Mouse (Mus musculus): ENCODE results near the gene 2310057M21Rik. TPM values are rescaled to one million over a fixed set of nuclear protein-coding genes. Genes with fewer than 3 reads are reported as not detected.
A peak's percentile ranks its signal among the peaks of the same experiment; 100 is the strongest.

The 2310057M21Rik gene
- polyA plus RNA-seq, 1 experiment from 2014 or later: 22.5 TPM

DNA sequence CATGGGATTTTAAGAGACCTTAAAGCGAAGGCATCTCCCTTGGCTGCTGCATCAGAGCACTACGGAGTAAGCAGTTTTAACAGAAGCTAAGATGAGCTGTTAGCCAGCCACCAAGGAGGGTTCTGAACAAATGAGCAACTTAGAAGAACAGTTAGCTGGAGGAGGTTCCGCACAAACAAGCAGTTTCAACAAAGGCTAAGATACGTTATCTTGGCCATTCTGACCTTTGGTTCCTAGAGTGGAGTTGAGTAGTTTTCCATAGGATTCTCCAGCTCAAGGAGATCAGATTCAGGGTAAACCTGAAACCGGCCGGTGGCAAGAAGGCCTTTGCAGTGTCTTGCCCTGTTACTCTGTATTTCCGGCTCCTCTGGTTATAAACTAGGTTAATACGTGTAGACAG lies 1.6 kb upstream of the 2310057M21Rik start:
- H3K36me3 ChIP-seq: 0 out of 2 replicates have a peak, but pooled peaks cover 5% of the 10 kb centered on the region
- H3K9me3 ChIP-seq: no peaks in the 10 kb centered on the region
- no peak overlapping the region for H3K9ac ChIP-seq
- H3K27ac ChIP-seq: no peak overlapping the region
- H3K27me3 ChIP-seq: no peaks in the 10 kb centered on the region
- 89% methylated on average over 8 of the region's 8 CpGs for WGBS
- ATAC-seq (ENCODE audit: insufficient number of reproducible peaks, insufficient read depth, low FRiP score, low TSS enrichment, low read depth): no peak
- H3K4me1 ChIP-seq: peaks cover 9% of the 10 kb centered on the region
- no peak overlapping the region for H3K4me2 ChIP-seq
- no peak overlapping the region for H3K4me3 ChIP-seq

DNA sequence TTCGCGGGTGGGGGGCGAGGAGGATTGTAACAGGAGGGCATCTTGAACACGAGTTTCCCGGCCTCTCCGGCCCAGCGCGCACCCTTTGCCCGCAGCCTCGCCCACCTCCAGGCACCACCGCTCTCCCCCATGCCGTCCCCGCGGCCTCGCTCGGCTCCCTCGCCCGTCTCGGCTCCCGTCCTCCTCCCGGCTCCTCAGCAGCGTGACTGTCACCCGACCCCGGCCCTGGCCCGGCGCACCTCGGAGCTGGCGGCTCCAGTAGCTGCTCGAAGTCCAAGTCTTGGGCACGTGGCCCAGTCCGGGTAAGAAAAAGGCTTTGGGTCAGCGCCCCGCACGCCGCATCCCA lies 317 bp downstream of the 2310057M21Rik start:
- Histone ChIP-seq H3K4me2 (peak overlapping the region; percentile 91), H3K9ac (peak overlapping the region; percentile 92), H3K4me1 (peaks cover 9% of the 10 kb centered on the region), H3K9me3 (no peaks in the 10 kb centered on the region), H3K4me3 (peak overlapping the region; percentile 87), H3K27ac (peak overlapping the region; percentile 91), H3K27me3 (no peaks in the 10 kb centered on the region), H3K36me3 (peaks cover 24% of the 10 kb centered on the region)
- peak; percentile 77 for ATAC-seq (ENCODE audit: insufficient number of reproducible peaks, insufficient read depth, low FRiP score, low TSS enrichment, low read depth)
- WGBS: under 1% methylated on average over 35 of the region's 35 CpGs

DNA sequence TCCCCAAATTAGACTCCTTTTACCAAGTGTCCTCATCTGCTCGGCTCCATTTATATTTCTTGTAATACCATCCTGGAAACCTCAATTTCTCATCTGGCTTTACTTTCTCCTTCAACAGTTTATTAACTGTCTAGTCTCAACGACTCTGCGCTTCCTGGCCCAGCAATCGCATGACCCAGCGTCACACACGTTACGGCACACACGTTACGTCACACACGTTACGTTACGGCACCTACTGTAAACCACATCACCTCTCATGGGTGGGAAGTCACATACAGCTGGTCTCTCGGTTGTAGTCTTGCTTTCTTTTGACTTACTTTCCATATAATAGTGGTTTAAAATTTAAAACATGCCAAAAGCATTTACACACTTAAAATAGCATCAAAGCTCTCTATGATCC lies 6.5 kb downstream of the 2310057M21Rik start:
- Histone ChIP-seq H3K27me3 (no peaks in the 10 kb centered on the region), H3K9me3 (no peaks in the 10 kb centered on the region), H3K9ac (no peak overlapping the region), H3K36me3 (peaks cover 69% of the 10 kb centered on the region), H3K4me2 (no peak overlapping the region), H3K4me1 (peaks cover 3% of the 10 kb centered on the region), H3K4me3 (no peak overlapping the region), H3K27ac (no peak overlapping the region)
- ATAC-seq (ENCODE audit: insufficient number of reproducible peaks, insufficient read depth, low FRiP score, low TSS enrichment, low read depth): no peak
- 93% methylated on average over 13 of the region's 13 CpGs for WGBS

DNA sequence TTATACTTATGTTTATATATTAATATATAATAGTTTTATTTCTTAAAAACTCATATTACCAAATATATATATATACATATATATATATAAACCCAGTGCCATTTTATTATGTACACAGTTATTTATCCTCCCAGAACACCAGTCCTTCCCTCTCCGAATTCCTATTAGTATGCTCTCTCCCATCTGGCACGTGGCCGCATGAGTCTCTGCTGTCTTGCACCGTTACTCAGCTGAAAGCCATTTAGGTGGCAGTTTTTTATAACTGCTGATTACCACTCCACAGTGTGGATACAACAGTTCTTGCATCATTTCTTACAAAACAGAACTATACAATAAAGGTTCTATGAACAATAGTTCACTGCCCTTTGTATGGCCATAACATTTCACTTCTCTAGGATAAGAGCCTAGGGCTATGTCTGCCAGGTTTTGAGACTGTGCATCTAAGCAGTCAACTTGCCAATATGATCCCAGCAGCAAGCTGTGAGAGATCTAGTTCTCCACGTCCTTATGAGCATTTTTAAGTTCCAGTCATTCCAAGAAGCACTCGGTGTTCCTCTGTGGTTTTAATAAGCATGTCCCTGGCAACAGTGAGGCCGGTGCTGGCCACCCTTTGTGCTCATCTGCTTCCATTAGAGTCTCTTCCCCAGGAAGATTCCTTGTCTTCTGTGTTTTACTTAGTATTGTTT lies 16.6 kb downstream of the 2310057M21Rik start:
- Histone ChIP-seq H3K4me3 (no peak overlapping the region), H3K4me2 (no peak overlapping the region), H3K36me3 (peaks cover 78% of the 10 kb centered on the region), H3K4me1 (no peaks in the 10 kb centered on the region), H3K27ac (no peak overlapping the region), H3K9ac (no peak overlapping the region), H3K9me3 (no peaks in the 10 kb centered on the region), H3K27me3 (no peaks in the 10 kb centered on the region)
- 81% methylated on average over 7 of the region's 7 CpGs for WGBS
- ATAC-seq (ENCODE audit: insufficient number of reproducible peaks, insufficient read depth, low FRiP score, low TSS enrichment, low read depth): no peak

DNA sequence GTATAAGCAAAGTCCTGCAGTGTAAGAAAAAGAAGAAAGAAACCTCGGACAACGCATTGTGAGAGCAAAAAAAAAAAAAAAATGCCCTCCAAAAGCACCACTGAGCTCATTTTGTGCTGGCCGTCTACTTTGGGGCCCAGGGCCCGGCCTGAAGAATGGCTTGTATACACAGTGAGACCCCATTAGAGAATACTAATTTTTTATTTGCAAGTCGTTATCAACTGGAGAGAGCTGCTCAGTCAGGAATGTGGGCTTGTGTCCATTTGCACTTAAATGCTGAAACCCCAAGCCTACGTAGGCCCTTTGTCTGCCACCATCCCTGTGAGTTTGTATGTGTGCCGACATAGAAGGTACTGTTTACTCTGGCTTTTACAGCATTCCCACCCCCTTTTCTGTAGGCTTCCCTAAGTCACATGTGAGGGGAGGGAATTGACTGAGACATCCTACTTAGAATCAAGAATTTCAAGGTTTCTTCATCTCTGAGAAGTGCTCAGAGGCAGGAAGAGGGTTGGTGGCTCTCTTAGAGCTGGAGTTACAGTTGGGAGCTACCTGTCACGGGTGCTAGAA lies 25.0 kb downstream of the 2310057M21Rik start:
- 78% methylated on average over 8 of the region's 8 CpGs for WGBS
- H3K9ac ChIP-seq: no peak overlapping the region
- H3K36me3 ChIP-seq: peaks cover 29% of the 10 kb centered on the region
- ATAC-seq (ENCODE audit: insufficient number of reproducible peaks, insufficient read depth, low FRiP score, low TSS enrichment, low read depth): no peak
- H3K27ac ChIP-seq: no peak overlapping the region
- H3K4me3 ChIP-seq: no peak overlapping the region
- H3K9me3 ChIP-seq: no peaks in the 10 kb centered on the region
- H3K27me3 ChIP-seq: no peaks in the 10 kb centered on the region
- no peaks in the 10 kb centered on the region for H3K4me1 ChIP-seq
- H3K4me2 ChIP-seq: no peak overlapping the region

DNA sequence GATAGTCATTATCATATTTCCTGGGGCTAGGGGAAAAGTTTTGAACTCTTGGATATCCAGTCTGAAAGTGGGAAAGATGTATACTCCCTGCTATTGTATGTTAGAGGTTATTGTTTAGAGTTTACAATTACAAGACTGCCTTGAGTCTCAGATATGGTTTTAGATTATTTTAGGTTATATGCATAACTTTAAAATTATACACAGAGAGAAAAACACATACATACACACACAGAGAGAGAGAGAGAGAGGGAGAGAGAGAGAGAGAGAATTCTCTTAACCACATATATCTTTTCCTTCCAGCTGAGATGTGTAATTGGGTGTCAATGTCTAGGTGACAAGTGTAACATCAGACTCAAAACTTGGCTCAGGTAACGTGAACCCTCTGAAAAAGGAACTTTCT lies 29.0 kb downstream of the 2310057M21Rik start, which contains the start of gene Fam24a:
Gene Fam24a, plus strand, starts transcription at position 301 of the 400 bp plus-strand sequence.
- Histone ChIP-seq H3K27me3 (no peaks in the 10 kb centered on the region), H3K36me3 (no peaks in the 10 kb centered on the region), H3K27ac (no peak within 1 kb of the TSS), H3K9ac (no peak within 1 kb of the TSS), H3K4me1 (no peaks in the 10 kb centered on the region), H3K4me2 (no peak within 1 kb of the TSS), H3K9me3 (no peaks in the 10 kb centered on the region), H3K4me3 (no peak within 1 kb of the TSS)
- WGBS: 50% methylated on average over 1 of the region's 1 CpGs
- no peak for ATAC-seq (ENCODE audit: insufficient number of reproducible peaks, insufficient read depth, low FRiP score, low TSS enrichment, low read depth)

DNA sequence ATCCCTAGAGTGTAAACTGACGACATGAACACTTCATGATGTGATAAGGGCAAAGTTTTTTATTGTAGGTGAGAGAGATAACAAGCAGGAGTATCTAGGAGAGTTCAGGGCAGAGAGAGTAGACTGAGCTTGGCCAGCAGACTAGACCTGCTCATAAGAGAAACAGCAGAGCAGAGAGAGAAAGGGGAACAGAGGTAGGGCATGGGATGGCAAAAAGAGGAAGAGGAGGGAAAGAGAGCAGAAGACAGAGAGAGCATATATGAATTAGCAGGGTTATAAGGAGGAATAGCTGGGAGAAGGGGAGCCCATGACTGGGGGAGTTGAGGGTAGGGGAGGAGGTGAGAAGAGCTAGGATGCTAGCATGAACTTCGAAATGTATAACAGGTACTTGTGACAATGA lies 30.9 kb downstream of the 2310057M21Rik start:
- Histone ChIP-seq H3K4me1 (no peaks in the 10 kb centered on the region), H3K9ac (no peak overlapping the region), H3K4me2 (no peak overlapping the region), H3K4me3 (no peak overlapping the region), H3K27ac (no peak overlapping the region), H3K36me3 (no peaks in the 10 kb centered on the region), H3K9me3 (no peaks in the 10 kb centered on the region), H3K27me3 (no peaks in the 10 kb centered on the region)
- ATAC-seq (ENCODE audit: insufficient number of reproducible peaks, insufficient read depth, low FRiP score, low TSS enrichment, low read depth): no peak
- WGBS: 80% methylated on average over 2 of the region's 2 CpGs

DNA sequence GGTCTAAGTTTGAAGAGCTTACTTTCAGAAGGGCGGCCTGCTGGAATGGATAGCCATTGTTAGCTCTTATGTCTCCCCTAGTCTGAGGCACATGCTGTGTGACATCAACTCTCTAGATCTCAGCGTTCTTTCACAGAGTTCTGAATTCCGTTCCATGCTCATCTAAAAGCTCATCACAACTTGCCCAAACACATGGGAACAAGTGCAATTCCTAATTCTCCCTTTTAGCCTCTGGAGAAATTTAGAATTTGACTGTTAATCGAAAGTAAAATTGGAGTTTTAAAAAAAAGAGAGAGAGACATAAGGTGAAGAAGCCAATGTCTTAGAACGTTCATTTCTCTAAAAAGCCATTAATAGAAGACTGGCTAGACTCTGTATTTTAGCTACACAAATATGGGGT lies 33.1 kb downstream of the 2310057M21Rik start, which contains the start of gene Fam24b:
Gene Fam24b, minus strand, starts transcription at position 101 of the 400 bp plus-strand sequence.
- WGBS: 89% methylated on average over 5 of the region's 5 CpGs
- Histone ChIP-seq H3K4me2 (no peak within 1 kb of the TSS), H3K27ac (no peak within 1 kb of the TSS), H3K9me3 (no peaks in the 10 kb centered on the region), H3K9ac (no peak within 1 kb of the TSS), H3K4me3 (no peak within 1 kb of the TSS), H3K27me3 (no peaks in the 10 kb centered on the region), H3K4me1 (no peaks in the 10 kb centered on the region), H3K36me3 (no peaks in the 10 kb centered on the region)
- no peak for ATAC-seq (ENCODE audit: insufficient number of reproducible peaks, insufficient read depth, low FRiP score, low TSS enrichment, low read depth)

DNA sequence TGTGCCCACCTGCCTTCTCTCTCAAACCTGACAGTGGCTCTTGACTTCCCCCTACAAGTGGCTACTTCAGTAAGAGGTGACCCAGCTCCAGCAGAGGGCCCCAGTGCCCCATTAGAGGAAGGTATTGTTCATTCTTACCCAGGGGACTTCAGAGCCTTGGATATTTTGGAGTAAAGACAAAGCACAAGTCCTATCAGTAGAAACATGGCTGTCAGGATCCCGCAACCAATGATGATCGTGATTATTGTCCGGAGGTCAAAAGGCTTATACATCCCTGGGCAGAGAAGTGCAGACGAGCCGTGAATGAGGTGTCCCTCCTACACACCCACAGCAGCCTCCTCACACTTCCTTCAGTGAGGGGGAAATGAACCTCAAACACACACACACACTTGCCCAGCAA lies 35.5 kb downstream of the 2310057M21Rik start:
- Histone ChIP-seq H3K27ac (no peak overlapping the region), H3K27me3 (no peaks in the 10 kb centered on the region), H3K4me1 (no peaks in the 10 kb centered on the region), H3K4me2 (no peak overlapping the region), H3K36me3 (no peaks in the 10 kb centered on the region), H3K4me3 (no peak overlapping the region), H3K9ac (no peak overlapping the region), H3K9me3 (no peaks in the 10 kb centered on the region)
- ATAC-seq (ENCODE audit: insufficient number of reproducible peaks, insufficient read depth, low FRiP score, low TSS enrichment, low read depth): no peak
- WGBS: 86% methylated on average over 5 of the region's 5 CpGs

DNA sequence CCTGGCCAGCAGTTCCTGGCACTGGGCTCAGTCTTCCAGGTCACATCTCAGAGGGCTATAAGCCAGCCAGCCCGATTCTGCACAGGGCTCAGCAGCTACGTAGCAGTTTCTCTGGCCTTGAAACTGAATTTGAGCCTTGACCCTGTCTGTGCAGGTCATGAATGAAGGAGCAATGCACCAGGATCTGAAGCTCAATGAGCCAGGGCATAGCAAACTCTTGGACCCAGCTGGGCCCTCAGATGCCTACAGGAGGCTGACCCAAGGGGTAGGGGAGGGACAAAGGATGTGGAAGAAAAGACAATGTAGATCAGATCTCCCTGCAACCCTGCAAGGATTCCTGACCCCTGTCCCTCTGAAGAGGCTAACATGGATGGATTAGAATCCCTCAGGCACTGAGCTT lies 40.4 kb downstream of the 2310057M21Rik start, which contains the start of gene Cuzd1:
Gene Cuzd1, minus strand, starts transcription at position 101 of the 400 bp plus-strand sequence.
- no peak within 1 kb of the TSS for H3K4me3 ChIP-seq
- no peak for ATAC-seq (ENCODE audit: insufficient number of reproducible peaks, insufficient read depth, low FRiP score, low TSS enrichment, low read depth)
- 68% methylated on average over 2 of the region's 2 CpGs for WGBS
- no peak within 1 kb of the TSS for H3K9ac ChIP-seq
- no peaks in the 10 kb centered on the region for H3K9me3 ChIP-seq
- H3K4me1 ChIP-seq: no peaks in the 10 kb centered on the region
- no peak within 1 kb of the TSS for H3K27ac ChIP-seq
- H3K36me3 ChIP-seq: no peaks in the 10 kb centered on the region
- H3K27me3 ChIP-seq: no peaks in the 10 kb centered on the region
- no peak within 1 kb of the TSS for H3K4me2 ChIP-seq

DNA sequence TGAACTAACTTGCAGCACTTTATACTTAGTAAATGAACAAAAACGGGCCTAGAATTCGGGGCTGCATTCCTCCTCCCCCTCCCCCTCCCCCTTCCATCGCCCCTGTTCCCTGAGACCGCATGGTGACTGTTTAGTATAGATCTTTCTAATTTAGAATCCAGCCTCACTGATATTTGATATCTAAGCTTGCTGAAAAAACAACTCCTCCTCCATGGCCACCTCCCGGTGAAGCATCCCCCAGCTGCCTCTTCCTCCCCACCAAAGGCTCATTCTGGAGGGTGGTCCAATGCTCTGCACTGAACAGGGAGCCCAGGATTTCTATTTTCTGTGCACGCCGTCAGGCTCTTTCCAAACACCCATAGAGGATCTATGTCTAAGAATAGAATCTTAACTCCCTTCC lies 44.2 kb downstream of the 2310057M21Rik start:
- 54% methylated on average over 6 of the region's 7 CpGs for WGBS
- Histone ChIP-seq H3K9ac (no peak overlapping the region), H3K27ac (no peak overlapping the region), H3K27me3 (no peaks in the 10 kb centered on the region), H3K4me2 (no peak overlapping the region), H3K36me3 (no peaks in the 10 kb centered on the region), H3K4me1 (no peaks in the 10 kb centered on the region), H3K9me3 (no peaks in the 10 kb centered on the region), H3K4me3 (no peak overlapping the region)
- no peak for ATAC-seq (ENCODE audit: insufficient number of reproducible peaks, insufficient read depth, low FRiP score, low TSS enrichment, low read depth)

DNA sequence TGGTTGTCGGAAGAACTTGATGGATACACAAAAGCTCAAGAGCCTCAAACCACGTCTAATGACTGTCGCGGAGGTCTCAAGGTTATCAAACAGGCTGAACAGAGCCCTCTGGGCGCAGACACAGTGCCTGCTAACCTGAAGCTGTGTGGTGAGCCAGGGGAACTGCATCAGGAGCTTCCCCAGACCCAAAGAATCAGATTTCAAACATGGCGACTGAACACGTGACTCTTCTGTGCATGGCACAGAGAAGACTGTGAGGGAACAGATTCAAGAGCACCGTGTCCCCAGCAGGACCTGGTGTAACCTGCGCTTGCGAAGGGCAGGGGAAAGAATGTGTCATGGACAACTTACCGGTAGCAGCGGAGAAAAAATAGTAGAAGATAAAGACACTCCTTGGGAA lies 45.0 kb downstream of the 2310057M21Rik start:
- Histone ChIP-seq H3K4me1 (no peaks in the 10 kb centered on the region), H3K27me3 (no peaks in the 10 kb centered on the region), H3K9me3 (no peaks in the 10 kb centered on the region), H3K4me3 (no peak overlapping the region), H3K36me3 (no peaks in the 10 kb centered on the region), H3K4me2 (no peak overlapping the region), H3K9ac (no peak overlapping the region), H3K27ac (no peak overlapping the region)
- ATAC-seq (ENCODE audit: insufficient number of reproducible peaks, insufficient read depth, low FRiP score, low TSS enrichment, low read depth): no peak
- 67% methylated on average over 12 of the region's 12 CpGs for WGBS
